Mouse (Mus musculus) gonadal fat pad, adult 2 months (tissue): ENCODE results near the gene Olfr558. TPM values are rescaled to one million over a fixed set of nuclear protein-coding genes. Genes with fewer than 3 reads are reported as not detected.

ENCODE experiments used
- DNase-seq: peaks from one replicate; pipeline ENCODE4 v3.0.0-alpha.2; 2012; ENCODE audit warnings: low read depth
- polyA plus RNA-seq: library from polyadenylated mRNA; depleted of rRNA; stranded (reverse); fragments of >200 nt; gene quantifications from 2 replicates; pipeline ENCODE4 v1.2.3, GENCODE M21; 2012; rRNA removed

Gene Olfr558
- 2.6 and 3.6 TPM in 2 replicates for polyA plus RNA-seq

DNA sequence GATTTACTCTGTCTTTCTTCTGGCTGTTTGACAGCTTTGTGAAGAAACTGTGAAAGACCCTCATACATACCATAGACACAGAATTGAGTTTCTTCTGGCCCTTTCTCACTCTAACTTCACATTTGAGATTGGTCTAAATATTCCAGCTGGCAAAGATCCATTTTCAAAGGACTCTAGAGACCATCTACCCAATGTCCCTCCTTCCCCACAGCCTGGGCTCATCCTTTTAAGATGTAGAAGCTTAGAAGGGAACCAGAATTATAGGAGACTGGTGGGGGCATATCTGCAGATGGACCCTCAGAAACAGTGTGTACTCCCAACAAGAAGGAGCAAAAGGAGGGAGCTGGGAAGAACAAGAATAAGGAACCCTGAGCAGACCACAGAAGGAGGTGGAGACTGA, at the start of gene Olfr558:
Olfr558 (plus strand) TSS at position 301 of the 400 bp plus-strand sequence.
- no peak for DNase-seq

DNA sequence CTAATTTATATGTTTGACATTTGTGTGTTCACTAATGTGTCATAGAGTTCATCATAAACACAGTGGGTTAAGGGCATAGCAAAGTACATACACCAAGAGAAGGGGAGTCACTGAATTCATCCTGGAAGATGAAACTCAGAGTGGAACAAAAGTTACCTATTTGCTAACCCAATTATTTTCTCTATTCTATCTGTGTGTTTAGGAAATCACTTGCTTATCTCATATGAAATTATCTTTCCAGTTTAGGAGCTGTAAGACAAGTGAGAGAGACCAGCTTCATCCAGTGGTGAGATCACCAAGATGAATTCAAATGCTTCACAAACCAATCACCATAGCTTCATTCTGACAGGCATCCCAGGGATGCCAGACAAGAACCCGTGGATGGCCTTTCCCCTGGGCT, 43.5 kb upstream of the Olfr558 start, which contains the start of gene Olfr555:
Olfr555 (plus strand) TSS at position 301 of the 400 bp plus-strand sequence.
- DNase-seq = no peak

DNA sequence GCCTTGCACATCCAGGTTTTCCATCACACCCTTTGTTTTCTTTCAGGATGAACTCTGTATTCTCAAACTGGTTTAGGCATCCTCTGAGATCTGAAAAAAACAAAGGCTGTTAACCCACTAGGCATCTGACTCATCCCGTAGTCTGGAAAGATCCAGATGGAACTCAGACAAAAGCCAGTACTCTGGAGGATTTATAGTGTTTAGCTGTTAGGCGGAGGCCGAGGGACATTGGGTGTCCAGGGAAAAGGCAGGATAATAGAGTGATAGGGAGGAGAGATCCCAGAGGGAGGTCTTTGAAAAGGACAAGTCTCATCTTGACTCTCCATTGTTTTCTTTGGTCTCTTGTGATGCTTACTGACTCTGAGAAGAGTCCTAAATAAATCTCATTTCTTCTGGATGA, 37.4 kb upstream of the Olfr558 start, which contains the start of gene Olfr556:
Olfr556 (plus strand) TSS at position 301 of the 400 bp plus-strand sequence.
- DNase-seq = no peak

DNA sequence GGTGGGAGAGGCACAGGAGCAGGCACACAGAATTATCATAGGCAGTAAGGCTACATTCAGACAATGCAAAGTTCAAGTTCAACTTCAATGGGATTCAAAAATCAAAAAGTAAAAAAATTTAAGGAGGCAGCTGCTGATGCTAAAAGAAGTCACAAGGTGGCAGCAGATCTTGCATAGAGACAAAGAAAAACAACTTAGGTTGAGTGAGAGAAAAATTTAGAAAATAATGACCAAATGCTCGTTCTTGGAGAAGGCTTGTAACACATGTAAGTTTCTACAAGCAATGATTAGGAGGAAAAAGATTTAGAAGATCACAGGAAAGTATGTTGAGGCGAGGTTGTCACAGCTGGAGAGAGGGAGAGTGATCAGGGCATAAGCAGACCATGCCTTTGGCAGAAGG, 36.6 kb upstream of the Olfr558 start:
- no peak for DNase-seq

DNA sequence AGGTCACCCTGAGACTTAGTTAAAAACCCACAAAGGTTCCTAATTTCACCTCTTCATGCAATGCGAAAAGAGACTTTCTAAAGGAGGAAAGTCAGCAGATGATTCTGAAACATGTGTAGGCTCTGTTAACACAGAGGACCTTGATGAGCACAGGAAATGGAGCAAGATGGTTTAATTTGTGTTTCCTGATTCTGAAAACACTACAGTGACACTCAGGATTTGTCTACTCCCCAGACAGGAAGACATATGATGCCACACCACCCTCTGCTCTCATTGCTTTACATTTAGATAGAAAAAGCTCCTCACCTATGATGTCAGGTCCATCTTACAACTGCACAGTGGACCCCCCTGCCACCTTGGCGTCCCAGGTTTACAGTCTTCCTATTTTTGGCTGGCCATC, 25.8 kb upstream of the Olfr558 start:
- no peak for DNase-seq

DNA sequence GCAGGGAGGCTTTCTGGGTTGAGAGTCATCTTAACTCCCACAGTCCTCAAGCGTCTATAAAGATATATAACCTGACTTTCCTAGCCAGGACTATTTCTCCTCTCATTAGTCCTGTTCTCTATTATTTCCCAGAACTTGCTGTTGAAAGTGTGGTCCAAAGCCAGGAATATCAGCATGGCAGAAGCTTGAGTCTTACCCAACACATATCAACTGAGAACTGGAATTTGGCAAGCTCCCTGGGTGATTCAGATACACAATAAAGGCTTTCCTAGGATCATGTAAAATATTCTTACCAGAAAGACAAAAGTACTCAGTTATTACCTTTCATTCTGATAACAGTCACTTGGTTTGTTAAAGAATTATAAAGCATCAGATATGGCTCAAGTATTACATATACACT, 20.1 kb upstream of the Olfr558 start:
- no peak for DNase-seq

DNA sequence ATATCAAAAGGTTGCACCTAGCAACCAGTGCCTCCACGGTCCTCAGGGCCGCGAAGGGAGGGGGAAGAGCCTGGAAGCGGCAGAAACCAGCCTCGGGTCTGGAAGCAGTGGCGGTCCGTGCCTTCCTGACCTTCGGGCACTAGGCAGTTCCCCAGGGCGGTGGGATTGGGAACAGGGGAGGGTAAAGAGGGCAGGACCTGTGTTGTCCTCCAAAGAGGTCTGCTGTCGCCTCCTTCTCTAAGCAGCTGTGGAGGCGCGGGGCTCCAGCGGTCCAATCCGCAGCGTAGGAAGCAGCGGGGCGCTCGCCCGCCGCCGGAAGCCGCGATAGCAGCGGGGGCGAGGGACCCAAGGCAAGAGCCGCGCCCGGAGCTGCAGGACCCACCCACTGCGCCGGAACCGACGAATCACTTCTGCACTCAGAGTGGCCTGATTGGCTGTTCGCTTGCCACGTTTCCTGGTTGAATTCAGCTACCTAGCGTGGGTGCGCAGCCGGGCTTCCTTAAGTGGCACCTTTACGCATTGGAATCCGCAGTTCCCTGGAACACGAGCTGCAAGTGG, 15.0 kb upstream of the Olfr558 start, which contains the start of gene Trim68:
Trim68 (minus strand) TSS at position 384 of the 558 bp plus-strand sequence.
- peak; percentile 63 for DNase-seq

DNA sequence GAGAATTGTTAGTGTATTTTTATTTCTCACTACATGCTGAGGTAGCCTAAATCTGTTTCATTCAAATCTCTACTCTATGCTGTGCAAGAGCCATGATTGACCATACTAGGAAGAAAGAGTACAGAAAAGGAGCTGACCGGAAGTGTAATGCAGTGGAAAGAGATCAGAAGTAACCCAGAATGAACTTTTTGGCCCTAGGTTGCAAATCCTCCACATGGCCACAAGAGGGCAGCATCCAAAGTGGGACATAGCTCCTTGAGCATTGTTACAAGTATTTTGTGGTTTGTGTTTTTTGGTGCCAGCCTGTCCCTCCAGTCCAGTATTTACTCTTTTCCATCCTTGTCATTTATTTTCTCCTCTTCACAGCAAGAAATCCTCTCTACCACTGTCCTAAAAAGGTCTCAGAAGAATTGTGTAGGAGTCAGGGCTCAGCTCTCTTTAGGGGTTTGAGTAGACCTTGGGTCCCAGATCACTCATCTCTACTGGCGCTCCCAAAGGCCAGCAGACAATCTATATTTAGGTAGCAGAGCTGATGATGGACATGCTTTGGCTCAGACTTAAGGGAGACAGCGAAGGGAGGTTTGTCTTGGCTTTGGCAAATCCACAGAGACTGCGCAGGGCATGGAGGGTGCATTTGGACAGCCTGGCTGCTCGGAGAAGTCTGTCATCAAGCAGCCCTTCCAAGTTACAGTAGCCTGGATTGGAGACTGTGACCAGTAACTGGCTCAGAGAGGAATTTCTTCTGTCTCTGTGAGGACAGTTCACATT, 6.5 kb upstream of the Olfr558 start, which contains the start of gene Olfr557:
Olfr557 (plus strand) TSS at position 553 of the 768 bp plus-strand sequence.
- DNase-seq = no peak

DNA sequence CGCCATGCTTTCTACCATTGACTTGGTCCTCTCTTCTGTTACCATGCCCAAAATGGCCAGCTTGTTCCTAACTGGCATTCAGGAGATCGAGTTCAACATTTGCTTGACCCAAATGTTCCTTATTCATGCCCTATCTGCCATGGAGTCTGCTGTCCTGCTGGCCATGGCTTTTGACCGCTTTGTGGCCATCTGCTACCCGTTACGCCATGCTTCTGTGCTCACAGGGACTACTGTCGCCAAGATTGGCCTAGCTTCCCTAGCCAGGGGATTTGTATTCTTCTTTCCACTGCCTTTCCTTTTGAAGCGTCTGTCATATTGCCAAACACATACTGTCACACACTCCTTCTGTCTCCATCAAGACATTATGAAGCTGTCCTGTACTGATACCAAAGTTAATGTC, 3.6 kb upstream of the Olfr558 start:
- DNase-seq = no peak

DNA sequence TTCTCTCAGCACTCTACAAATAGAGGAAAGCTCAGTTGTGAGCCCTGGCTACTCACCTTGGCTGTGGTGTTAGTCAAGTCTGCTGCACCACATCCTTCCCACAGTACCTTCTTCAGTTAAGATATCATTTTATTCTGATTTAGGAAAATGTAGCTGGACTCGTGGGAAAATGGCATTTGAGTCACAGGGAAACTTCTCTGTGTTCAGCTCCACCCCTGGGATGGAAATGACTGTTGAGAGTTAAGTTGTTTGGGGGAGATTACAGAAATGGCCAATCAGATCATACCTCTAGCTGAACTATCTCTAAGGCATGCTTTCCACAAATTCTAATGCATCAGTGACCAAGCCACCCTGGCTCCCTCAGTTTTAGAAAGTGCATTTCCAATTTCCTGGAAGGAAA, 17.0 kb downstream of the Olfr558 start, which contains the start of gene Olfr33:
Olfr33 (minus strand) TSS at position 101 of the 400 bp plus-strand sequence.
- no peak for DNase-seq

DNA sequence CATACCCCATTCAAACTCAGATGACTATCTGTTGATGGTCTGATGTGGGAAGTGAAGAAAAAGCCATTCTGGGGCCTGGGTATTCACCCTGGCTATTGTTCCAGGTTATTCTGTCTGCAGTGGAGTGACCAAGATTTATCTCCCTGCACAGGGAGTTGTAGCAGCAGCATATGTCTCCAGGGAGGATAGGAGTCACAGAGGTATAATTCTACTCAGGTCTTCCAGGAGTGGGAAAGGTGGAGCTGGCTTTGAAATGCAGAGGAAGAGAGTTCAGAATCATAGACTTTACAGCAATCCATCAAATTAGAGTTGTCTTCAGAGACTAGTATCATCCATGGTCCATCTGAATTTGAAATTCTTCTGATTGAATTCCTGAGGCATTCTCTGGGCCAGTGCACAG, 25.4 kb downstream of the Olfr558 start, which contains the start of gene Olfr559:
Olfr559 (minus strand) TSS at position 101 of the 400 bp plus-strand sequence.
- DNase-seq = no peak

DNA sequence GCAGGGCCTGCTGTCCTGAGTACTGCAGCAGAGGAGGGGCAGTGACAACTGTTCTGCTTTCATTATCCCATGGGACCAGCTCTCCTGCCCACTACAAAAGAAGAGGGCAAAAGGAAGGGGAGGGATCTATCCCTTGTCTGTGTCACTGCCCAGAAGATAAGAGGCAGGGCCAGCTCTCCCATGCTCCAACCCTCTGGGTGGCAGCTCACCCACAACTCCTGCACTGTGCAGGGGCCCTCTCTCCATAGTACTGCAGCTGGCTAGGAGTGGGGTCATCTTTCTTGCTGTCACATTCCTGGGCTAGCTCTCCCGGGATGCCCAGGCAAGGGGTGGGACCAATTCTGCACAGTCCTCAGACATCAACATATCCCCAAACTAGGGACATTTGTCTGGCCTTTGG, 31.8 kb downstream of the Olfr558 start:
- no peak for DNase-seq

DNA sequence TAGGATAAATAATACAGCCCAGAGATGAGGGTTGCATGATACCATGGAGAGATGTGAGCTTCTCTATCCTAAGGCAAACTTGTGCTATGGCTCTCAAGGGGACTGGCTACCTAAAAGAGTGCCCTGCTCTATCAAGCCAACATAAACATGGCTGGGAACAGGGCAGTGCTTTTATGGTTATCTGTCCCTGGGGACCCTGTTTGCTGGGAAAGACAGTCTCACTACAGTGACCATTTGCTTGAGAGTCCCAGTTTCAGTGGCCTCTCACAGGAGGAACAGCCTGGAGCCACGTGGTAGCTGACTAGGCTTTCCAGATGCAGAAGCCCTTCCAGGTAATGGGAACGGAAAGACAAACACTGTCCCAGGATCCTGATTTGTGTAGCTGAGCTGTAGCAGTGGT, 35.7 kb downstream of the Olfr558 start:
- no peak for DNase-seq

DNA sequence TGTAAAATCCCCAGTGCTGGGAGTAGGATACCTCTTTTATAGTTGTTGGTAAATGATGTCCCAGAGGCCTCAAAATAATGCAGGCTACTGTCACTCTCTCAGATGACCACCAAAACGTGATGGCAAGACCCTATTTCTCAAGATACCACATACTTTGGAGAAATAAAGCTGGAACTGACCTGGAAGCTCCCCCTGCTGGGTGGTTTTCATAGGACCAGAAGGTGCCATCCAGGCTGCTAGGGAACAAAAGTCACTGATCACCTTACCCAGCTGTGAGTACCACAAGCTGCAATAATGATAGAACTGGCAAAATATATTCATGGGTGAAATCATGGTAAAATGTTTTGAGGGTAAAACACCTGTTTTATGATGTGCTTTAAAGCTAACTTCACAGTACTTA, 50.1 kb downstream of the Olfr558 start:
- no peak for DNase-seq

DNA sequence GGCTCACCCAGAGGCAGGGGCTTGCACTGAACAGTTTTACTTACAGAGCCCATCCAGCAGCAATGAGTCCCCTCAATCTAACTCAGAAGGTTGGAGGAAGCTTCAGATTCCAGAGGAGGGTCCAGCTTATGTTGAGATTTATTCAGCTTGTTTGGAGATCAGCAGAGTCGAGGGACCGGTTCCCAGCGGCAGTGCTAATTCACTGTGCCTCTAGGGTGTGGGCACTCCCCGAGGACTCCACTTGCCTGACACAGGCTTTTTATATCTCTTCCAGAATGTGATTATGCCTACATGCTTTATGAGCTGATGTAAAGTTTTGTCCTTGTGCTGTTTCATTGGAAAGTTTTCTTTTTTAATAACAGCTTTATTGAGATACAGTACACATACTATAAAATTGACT, 57.3 kb downstream of the Olfr558 start, which contains the start of the genes Olfr560 and Olfr78:
Olfr560 (minus strand) TSS at position 101 of the 400 bp plus-strand sequence.
Olfr78 (minus strand) TSS at position 206 of the 400 bp plus-strand sequence.
- DNase-seq = no peak

Other genes starting within 250 kb of the Olfr558 start
- gene Olfr543, start 220.5 kb upstream of the Olfr558 start, polyA plus RNA-seq = 1.5 and 2.4 TPM in 2 replicates
- gene Olfr544, start 213.9 kb upstream of the Olfr558 start, polyA plus RNA-seq = not detected in 2 replicates
- not detected in 2 replicates for gene Olfr545, start 202.6 kb upstream of the Olfr558 start, polyA plus RNA-seq
- not detected in 2 replicates for gene Olfr547, start 167.5 kb upstream of the Olfr558 start, polyA plus RNA-seq
- not detected in 2 replicates for gene Olfr548-ps1, start 161.3 kb upstream of the Olfr558 start, polyA plus RNA-seq
- gene Olfr549, start 152.3 kb upstream of the Olfr558 start, polyA plus RNA-seq = not detected in 2 replicates
- 5.4 and 6.4 TPM in 2 replicates for gene Trim21, start 136.7 kb upstream of the Olfr558 start, polyA plus RNA-seq
- gene Olfr550, start 130.8 kb upstream of the Olfr558 start, polyA plus RNA-seq = 0.20 and 0.45 TPM in 2 replicates
- not detected in 2 replicates for gene Olfr551, start 110.3 kb upstream of the Olfr558 start, polyA plus RNA-seq
- gene Olfr552, start 104.4 kb upstream of the Olfr558 start, polyA plus RNA-seq = not detected in 2 replicates
- gene Olfr553, start 84.0 kb upstream of the Olfr558 start, polyA plus RNA-seq = not detected in 2 replicates
- gene Olfr554, start 63.8 kb upstream of the Olfr558 start, polyA plus RNA-seq = not detected in 2 replicates
- gene Olfr555, start 43.4 kb upstream of the Olfr558 start, polyA plus RNA-seq = not detected in 2 replicates
- gene Olfr556, start 37.3 kb upstream of the Olfr558 start, polyA plus RNA-seq = not detected in 2 replicates
- 37.4 and 42.2 TPM in 2 replicates for gene Trim68, start 14.9 kb upstream of the Olfr558 start, polyA plus RNA-seq
- gene Olfr557, start 6.3 kb upstream of the Olfr558 start, polyA plus RNA-seq = not detected in 2 replicates
- not detected in 2 replicates for gene Olfr33, start 16.9 kb downstream of the Olfr558 start, polyA plus RNA-seq
- gene Olfr559, start 25.3 kb downstream of the Olfr558 start, polyA plus RNA-seq = not detected in 2 replicates
- gene Olfr560, start 57.2 kb downstream of the Olfr558 start, polyA plus RNA-seq = 0.14 TPM in 1 of 2 replicates, not detected in the other
- gene Olfr78, start 57.3 kb downstream of the Olfr558 start, polyA plus RNA-seq = 3.7 and 4.9 TPM in 2 replicates
- gene Olfr561, start 69.0 kb downstream of the Olfr558 start, polyA plus RNA-seq = 0.09 TPM in 1 of 2 replicates, not detected in the other
- gene Olfr564, start 101.3 kb downstream of the Olfr558 start, polyA plus RNA-seq = not detected in 2 replicates
- not detected in 2 replicates for gene Olfr566, start 156.6 kb downstream of the Olfr558 start, polyA plus RNA-seq
- gene Olfr568, start 174.9 kb downstream of the Olfr558 start, polyA plus RNA-seq = not detected in 2 replicates
- gene Olfr569, start 188.7 kb downstream of the Olfr558 start, polyA plus RNA-seq = not detected in 2 replicates
- not detected in 2 replicates for gene Olfr570, start 192.4 kb downstream of the Olfr558 start, polyA plus RNA-seq
- gene Olfr571, start 215.3 kb downstream of the Olfr558 start, polyA plus RNA-seq = not detected in 2 replicates
- gene Olfr572, start 222.2 kb downstream of the Olfr558 start, polyA plus RNA-seq = not detected in 2 replicates
- gene Olfr573-ps1, start 240.4 kb downstream of the Olfr558 start, polyA plus RNA-seq = not detected in 2 replicates
- not detected in 2 replicates for gene Olfr574, start 246.3 kb downstream of the Olfr558 start, polyA plus RNA-seq